Mouse (Mus musculus): Measurements from ENCODE around the gene Olfr1416.

DNA sequence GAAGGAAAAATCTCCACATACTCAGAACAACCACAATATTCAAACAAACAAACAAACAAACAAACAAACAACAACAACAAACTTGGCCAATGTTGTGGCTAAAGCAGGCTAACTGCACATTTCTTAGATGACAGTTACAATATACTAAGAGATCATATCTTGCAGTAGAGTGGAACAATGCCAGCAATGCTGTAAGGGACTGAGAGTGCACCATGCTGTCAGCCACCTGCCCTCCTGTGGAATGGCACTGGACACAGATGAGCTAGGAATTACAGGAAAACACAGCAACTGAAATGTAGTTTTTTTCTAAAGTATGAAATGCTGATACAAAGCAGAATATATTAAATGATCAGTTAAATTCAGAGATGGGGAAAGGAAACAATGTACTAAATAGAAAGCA, 27.2 kb downstream of the Olfr1416 start:
- TF ChIP-seq POLR2A (IDR thresholded peaks at IDR 0.05; ENCODE audit: low read depth, low read length) (no peak), CTCF (conservative IDR thresholded peaks at IDR 0.05; ENCODE audit: insufficient read depth, insufficient read length, low read depth, low read length) (no peak)

All from kidney, adult 2 months (tissue).